Mouse (Mus musculus): ENCODE data around the gene Tbl1xr1.

Tbl1xr1 gene

GRCm38 (mm10) chr3:22090431-22091265 is 14.2 kb downstream of the Tbl1xr1 start:
- DNase-seq = peak in 1 of 2 experiments; percentile 44

- no peak for DNase-seq
Measured at GRCm38 (mm10) chr3:22091266-22091550, 14.8 kb downstream of the Tbl1xr1 start.

GRCm38 (mm10) chr3:22091681-22092080 is 15.2 kb downstream of the Tbl1xr1 start:
- DNase-seq = no peak

GRCm38 (mm10) chr3:22092784-22093183 is 16.3 kb downstream of the Tbl1xr1 start:
- DNase-seq = no peak

- no peak for DNase-seq
Measured at GRCm38 (mm10) chr3:22103986-22104515, 27.6 kb downstream of the Tbl1xr1 start.

- DNase-seq = no peak
Measured at GRCm38 (mm10) chr3:22105471-22105870, 29.0 kb downstream of the Tbl1xr1 start.

- no peak for DNase-seq
Measured at GRCm38 (mm10) chr3:22108013-22108412, 31.6 kb downstream of the Tbl1xr1 start.

- no peak for DNase-seq
Measured at GRCm38 (mm10) chr3:22109651-22110050, 33.2 kb downstream of the Tbl1xr1 start.

GRCm38 (mm10) chr3:22113773-22114172 is 37.3 kb downstream of the Tbl1xr1 start:
- no peak for DNase-seq

- no peak for DNase-seq
Measured at GRCm38 (mm10) chr3:22115221-22115620, 38.8 kb downstream of the Tbl1xr1 start.

GRCm38 (mm10) chr3:22115678-22116077 is 39.2 kb downstream of the Tbl1xr1 start:
- DNase-seq = no peak

GRCm38 (mm10) chr3:22116188-22116587 is 39.7 kb downstream of the Tbl1xr1 start:
- DNase-seq = no peak

- DNase-seq = peak; percentile 19 to 39
Measured at GRCm38 (mm10) chr3:22121741-22122140, 45.3 kb downstream of the Tbl1xr1 start.

- DNase-seq = no peak
Measured at GRCm38 (mm10) chr3:22123145-22123544, 46.7 kb downstream of the Tbl1xr1 start.

- DNase-seq = no peak
Measured at GRCm38 (mm10) chr3:22126251-22126826, 49.9 kb downstream of the Tbl1xr1 start.

GRCm38 (mm10) chr3:22131277-22131676 is 54.8 kb downstream of the Tbl1xr1 start:
- DNase-seq = no peak

- no peak for DNase-seq
Measured at GRCm38 (mm10) chr3:22133626-22134025, 57.2 kb downstream of the Tbl1xr1 start.

GRCm38 (mm10) chr3:22137793-22138579 is 61.5 kb downstream of the Tbl1xr1 start:
- DNase-seq = no peak

GRCm38 (mm10) chr3:22138580-22139099 is 62.2 kb downstream of the Tbl1xr1 start:
- no peak for DNase-seq

GRCm38 (mm10) chr3:22140111-22140658 is 63.7 kb downstream of the Tbl1xr1 start:
- DNase-seq = peak; percentile 22 to 28

- no peak for DNase-seq
Measured at GRCm38 (mm10) chr3:22141984-22142719, 65.7 kb downstream of the Tbl1xr1 start.

Measured in cerebellum, postnatal 25 days (tissue).